Mouse (Mus musculus): Measurements from ENCODE around the gene Slc30a4. TPM values are rescaled to one million over a fixed set of nuclear protein-coding genes. Genes with fewer than 3 reads are reported as not detected.

Slc30a4 gene
- polyA plus RNA-seq, 1 experiment: 6.2 TPM

- DNase-seq: no peak
- Histone ChIP-seq H3K27me3 (replicated peaks; ENCODE audit: control insufficient read depth, insufficient read depth, low read length) (0 out of 2 replicates have a peak, but pooled peaks cover 1% of the 10 kb centered on the region), H3K4me3 (ENCODE audit: insufficient read depth, low read depth, low read length) (no peak overlapping the region), H3K4me1 (ENCODE audit: control insufficient read depth, insufficient read depth, low read length) (no peaks in the 10 kb centered on the region), H3K27ac (ENCODE audit: insufficient read depth, low read depth, low read length) (no peak overlapping the region), H3K36me3 (ENCODE audit: control insufficient read depth, insufficient read depth, low read length) (peaks cover 4% of the 10 kb centered on the region; the same call in 1 of the 2 replicates)
- WGBS: 77% methylated on average over 2 of the region's 2 CpGs
- TF ChIP-seq CTCF (conservative IDR thresholded peaks at IDR 0.05; ENCODE audit: insufficient read depth, insufficient read length, low read depth, low read length) (no peak), POLR2A (IDR thresholded peaks at IDR 0.05; ENCODE audit: low read depth, low read length) (no peak)
Measured at GRCm38 (mm10) chr2:122682520-122682919, 19.9 kb downstream of the Slc30a4 start.

DNA sequence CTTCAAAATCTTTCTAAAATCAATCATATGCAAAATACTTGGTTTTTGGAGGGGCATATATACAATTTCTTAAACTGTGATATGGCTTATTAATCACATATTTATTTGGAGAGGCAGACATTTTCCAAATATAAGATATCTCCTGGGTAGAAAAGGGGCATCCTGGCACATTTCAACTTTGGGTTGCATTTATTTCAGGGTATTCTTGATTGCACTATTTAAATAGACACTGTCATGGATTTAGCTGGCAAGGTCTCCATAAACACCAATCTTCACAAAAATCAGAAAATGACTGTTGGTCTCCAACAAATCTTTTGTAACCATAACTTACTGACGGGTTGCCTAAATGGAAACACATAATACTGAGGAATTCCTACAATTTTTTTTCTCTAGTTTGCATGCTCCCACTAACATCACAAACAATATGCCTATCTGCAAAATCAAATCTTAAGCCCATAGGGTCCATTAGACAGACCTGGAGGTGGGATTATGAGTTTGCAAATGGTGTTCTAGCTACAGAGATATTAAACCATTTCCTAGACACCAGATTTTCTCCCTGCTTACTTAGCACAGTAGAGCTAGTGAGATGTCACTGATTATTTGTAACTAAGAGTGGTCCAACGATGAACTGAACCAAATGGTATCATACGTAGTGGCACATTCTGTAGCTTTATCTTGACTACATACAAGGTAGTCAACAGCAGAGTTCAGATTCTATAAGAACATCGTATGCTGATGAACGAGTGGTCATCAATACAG is 20.9 kb downstream of the Slc30a4 start:
- H3K4me1 ChIP-seq (ENCODE audit: control insufficient read depth, insufficient read depth, low read length): no peaks in the 10 kb centered on the region
- H3K27me3 ChIP-seq (replicated peaks; ENCODE audit: control insufficient read depth, insufficient read depth, low read length): 0 out of 2 replicates have a peak, but pooled peaks cover 1% of the 10 kb centered on the region
- no peak for TF ChIP-seq CTCF (conservative IDR thresholded peaks at IDR 0.05; ENCODE audit: insufficient read depth, insufficient read length, low read depth, low read length)
- no peak for TF ChIP-seq POLR2A (IDR thresholded peaks at IDR 0.05; ENCODE audit: low read depth, low read length)
- DNase-seq: no peak
- no peak overlapping the region for H3K4me3 ChIP-seq (ENCODE audit: insufficient read depth, low read depth, low read length)
- 89% methylated on average over 5 of the region's 5 CpGs for whole genome bisulfite sequencing
- no peak overlapping the region for H3K27ac ChIP-seq (ENCODE audit: insufficient read depth, low read depth, low read length)
- peaks cover 4% of the 10 kb centered on the region; the same call in 1 of the 2 replicates for H3K36me3 ChIP-seq (ENCODE audit: control insufficient read depth, insufficient read depth, low read length)

DNA sequence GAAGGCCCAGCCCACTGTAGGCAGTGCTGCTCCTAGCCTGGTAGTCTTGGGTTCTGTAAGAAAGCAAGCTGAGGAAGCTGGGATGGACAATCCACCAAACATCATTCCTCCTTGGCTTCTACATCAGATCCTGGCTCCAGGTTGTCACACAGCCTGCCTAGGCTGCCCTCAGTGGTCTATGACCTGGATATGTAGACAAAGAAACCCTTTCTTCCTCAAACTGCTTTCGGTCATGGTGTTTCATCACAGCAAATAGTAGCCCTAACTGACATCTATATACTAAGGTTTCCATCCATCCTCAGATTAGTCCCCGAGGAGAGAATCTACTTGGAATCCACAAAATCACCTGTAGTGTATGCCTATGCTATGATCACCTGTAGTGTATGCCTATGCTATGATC is 27.3 kb downstream of the Slc30a4 start:
- WGBS: 92% methylated on average over 2 of the region's 2 CpGs
- H3K27me3 ChIP-seq (replicated peaks; ENCODE audit: control insufficient read depth, insufficient read depth, low read length): no peaks in the 10 kb centered on the region
- no peaks in the 10 kb centered on the region for H3K4me1 ChIP-seq (ENCODE audit: control insufficient read depth, insufficient read depth, low read length)
- H3K27ac ChIP-seq (ENCODE audit: insufficient read depth, low read depth, low read length): no peak overlapping the region
- H3K4me3 ChIP-seq (ENCODE audit: insufficient read depth, low read depth, low read length): no peak overlapping the region
- TF ChIP-seq CTCF (conservative IDR thresholded peaks at IDR 0.05; ENCODE audit: insufficient read depth, insufficient read length, low read depth, low read length): no peak
- TF ChIP-seq POLR2A (IDR thresholded peaks at IDR 0.05; ENCODE audit: low read depth, low read length): no peak
- no peak for DNase-seq
- no peaks in the 10 kb centered on the region for H3K36me3 ChIP-seq (ENCODE audit: control insufficient read depth, insufficient read depth, low read length)

DNA sequence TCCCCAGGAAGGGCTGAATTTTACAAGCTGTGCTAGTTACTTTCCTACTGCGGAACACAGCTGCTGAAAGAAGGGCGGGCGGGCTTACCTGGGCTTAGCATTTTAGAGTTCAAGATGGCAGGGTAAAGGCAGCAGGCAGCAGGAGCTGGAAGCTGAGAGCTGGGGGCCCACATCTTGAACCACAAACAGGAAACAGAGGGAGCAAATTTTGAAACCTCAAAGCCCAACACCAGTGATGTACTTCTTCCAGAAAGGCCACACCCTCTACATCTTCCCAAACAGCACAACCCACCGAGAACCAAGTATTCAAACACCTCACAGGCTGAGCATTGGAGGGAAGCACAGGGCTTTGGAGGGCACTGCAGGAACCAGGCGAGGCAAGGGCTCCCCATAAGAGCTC is 29.6 kb downstream of the Slc30a4 start:
- 69% methylated on average over 5 of the region's 5 CpGs for WGBS
- no peak overlapping the region for H3K4me3 ChIP-seq (ENCODE audit: insufficient read depth, low read depth, low read length)
- DNase-seq: no peak

DNA sequence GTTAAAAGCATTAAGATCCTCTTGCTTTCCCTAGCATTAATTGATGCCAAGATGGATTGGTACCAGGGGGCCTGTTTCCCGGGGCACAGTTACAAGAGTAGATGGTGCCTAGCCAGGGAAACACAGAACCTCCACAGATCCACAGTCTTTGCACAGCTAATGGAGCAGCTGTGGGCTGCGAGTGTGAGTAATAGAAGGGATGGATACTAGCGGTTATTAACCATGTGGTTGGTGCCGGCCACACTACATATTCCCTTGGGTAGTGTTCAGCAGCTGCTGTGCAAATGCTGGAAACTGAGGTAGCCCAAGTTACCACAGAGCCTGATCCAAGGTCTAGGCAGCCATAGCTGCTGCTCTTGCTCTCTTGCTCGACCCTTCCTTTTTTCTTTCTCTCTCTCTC is 30.7 kb downstream of the Slc30a4 start:
- no peaks in the 10 kb centered on the region for H3K27me3 ChIP-seq (replicated peaks; ENCODE audit: control insufficient read depth, insufficient read depth, low read length)
- H3K36me3 ChIP-seq (ENCODE audit: control insufficient read depth, insufficient read depth, low read length): no peaks in the 10 kb centered on the region
- no peak for DNase-seq
- H3K27ac ChIP-seq (ENCODE audit: insufficient read depth, low read depth, low read length): no peak overlapping the region
- TF ChIP-seq POLR2A (IDR thresholded peaks at IDR 0.05; ENCODE audit: low read depth, low read length) (no peak), CTCF (conservative IDR thresholded peaks at IDR 0.05; ENCODE audit: insufficient read depth, insufficient read length, low read depth, low read length) (no peak)
- H3K4me1 ChIP-seq (ENCODE audit: control insufficient read depth, insufficient read depth, low read length): no peaks in the 10 kb centered on the region
- WGBS: 70% methylated on average over 5 of the region's 5 CpGs
- no peak overlapping the region for H3K4me3 ChIP-seq (ENCODE audit: insufficient read depth, low read depth, low read length)

More for the DNA sequence above, 29.6 kb downstream of the Slc30a4 start:
- TF ChIP-seq POLR2A (IDR thresholded peaks at IDR 0.05; ENCODE audit: low read depth, low read length) (no peak), CTCF (conservative IDR thresholded peaks at IDR 0.05; ENCODE audit: insufficient read depth, insufficient read length, low read depth, low read length) (no peak)
- Histone ChIP-seq H3K36me3 (ENCODE audit: control insufficient read depth, insufficient read depth, low read length) (no peaks in the 10 kb centered on the region), H3K27me3 (replicated peaks; ENCODE audit: control insufficient read depth, insufficient read depth, low read length) (no peaks in the 10 kb centered on the region), H3K4me1 (ENCODE audit: control insufficient read depth, insufficient read depth, low read length) (no peaks in the 10 kb centered on the region), H3K27ac (ENCODE audit: insufficient read depth, low read depth, low read length) (no peak overlapping the region)

GRCm38 (mm10) chr2:122667856-122668255 is 34.6 kb downstream of the Slc30a4 start:
- Histone ChIP-seq H3K27me3 (replicated peaks; ENCODE audit: control insufficient read depth, insufficient read depth, low read length) (no peaks in the 10 kb centered on the region), H3K27ac (ENCODE audit: insufficient read depth, low read depth, low read length) (no peak overlapping the region), H3K4me3 (ENCODE audit: insufficient read depth, low read depth, low read length) (no peak overlapping the region), H3K4me1 (ENCODE audit: control insufficient read depth, insufficient read depth, low read length) (no peaks in the 10 kb centered on the region), H3K36me3 (ENCODE audit: control insufficient read depth, insufficient read depth, low read length) (no peaks in the 10 kb centered on the region)
- TF ChIP-seq POLR2A (IDR thresholded peaks at IDR 0.05; ENCODE audit: low read depth, low read length): no peak
- TF ChIP-seq CTCF (conservative IDR thresholded peaks at IDR 0.05; ENCODE audit: insufficient read depth, insufficient read length, low read depth, low read length): peak; percentile 47
- peak; percentile 34 for DNase-seq
- WGBS: 31% methylated on average over 5 of the region's 5 CpGs

DNA sequence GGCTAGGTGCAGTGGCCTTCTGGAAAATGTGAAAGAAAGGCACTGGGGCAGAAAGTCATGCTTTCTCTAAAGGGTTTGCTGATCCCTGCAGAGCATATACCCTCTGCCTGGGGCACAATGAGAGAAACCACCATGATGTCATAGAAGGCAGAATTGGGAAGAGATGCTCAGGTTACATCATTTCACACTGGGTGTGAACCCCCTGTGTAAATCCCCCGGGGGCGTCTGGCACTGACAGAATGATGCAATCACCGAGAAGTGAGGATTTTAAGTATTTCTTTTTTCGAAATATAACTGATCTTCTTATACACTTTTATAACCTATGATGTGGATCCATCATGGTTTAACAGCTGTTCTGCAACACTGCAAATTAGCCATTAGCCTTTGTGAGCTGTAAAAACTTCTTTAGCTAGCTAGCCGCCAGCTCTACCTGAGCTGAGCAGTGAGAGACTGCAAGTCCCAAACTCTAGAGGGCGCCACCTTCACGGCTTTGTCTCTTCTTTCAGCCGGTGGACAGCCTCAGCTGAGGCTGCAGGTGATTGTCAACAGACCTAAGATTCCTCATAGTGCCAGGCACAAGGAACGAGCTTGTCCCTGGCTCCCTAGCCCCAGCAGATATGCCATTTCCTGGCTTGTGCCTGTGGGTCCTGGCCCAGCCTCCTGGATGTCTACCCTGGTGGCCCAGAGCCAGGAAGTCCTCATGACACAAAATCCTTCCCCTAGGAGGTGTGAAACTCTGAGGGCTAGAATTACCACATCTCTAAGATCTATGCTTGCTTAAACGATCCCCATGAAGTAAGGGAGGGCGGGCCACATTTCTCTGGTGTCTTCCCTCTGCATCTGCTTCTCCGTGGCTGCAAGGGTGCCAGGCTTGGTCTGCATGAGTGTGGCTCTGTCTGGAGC is 36.2 kb downstream of the Slc30a4 start:
- DNase-seq: peak; percentile 40
- Histone ChIP-seq H3K27ac (ENCODE audit: insufficient read depth, low read depth, low read length) (no peak overlapping the region), H3K27me3 (replicated peaks; ENCODE audit: control insufficient read depth, insufficient read depth, low read length) (no peaks in the 10 kb centered on the region), H3K4me3 (ENCODE audit: insufficient read depth, low read depth, low read length) (no peak overlapping the region), H3K36me3 (ENCODE audit: control insufficient read depth, insufficient read depth, low read length) (no peaks in the 10 kb centered on the region), H3K4me1 (ENCODE audit: control insufficient read depth, insufficient read depth, low read length) (no peaks in the 10 kb centered on the region)
- 31% methylated on average over 12 of the region's 12 CpGs for WGBS
- TF ChIP-seq CTCF (conservative IDR thresholded peaks at IDR 0.05; ENCODE audit: insufficient read depth, insufficient read length, low read depth, low read length): peak; percentile 79
- TF ChIP-seq POLR2A (IDR thresholded peaks at IDR 0.05; ENCODE audit: low read depth, low read length): no peak

Measured in kidney, adult 2 months (tissue).